Mouse (Mus musculus) E14TG2a.4 (cell line): ENCODE data around the gene Sox5.

Experiments
- CTCF ChIP-seq: conservative IDR thresholded peaks from 2 replicates; pipeline ENCODE4 v1.5.1; 2014; ENCODE audit warnings: low read length
- POU5F1 ChIP-seq: IDR thresholded peaks from 2 replicates; pipeline ENCODE4 v1.6.1; 2014; ENCODE audit warnings: low read length, borderline replicate concordance

GRCm38 (mm10) chr6:144281661-144282060, 500.1 kb downstream of the Sox5 start:
- TF ChIP-seq POU5F1 (no peak), CTCF (no peak)
